Mouse (Mus musculus): ENCODE measurements around the gene Zcchc2.

- TF ChIP-seq POLR2A (IDR thresholded peaks at IDR 0.05; ENCODE audit: borderline replicate concordance, insufficient read depth, low read length) (no peak), CTCF (IDR thresholded peaks at IDR 0.05; ENCODE audit: borderline replicate concordance, insufficient read depth, low read depth, low read length) (no peak)
Observed at GRCm38 (mm10) chr1:106029769-106030168, 39.6 kb downstream of the Zcchc2 start.
